8 mouse cellular contexts compared by ENCODE assay signal in the genomic region with DNA sequence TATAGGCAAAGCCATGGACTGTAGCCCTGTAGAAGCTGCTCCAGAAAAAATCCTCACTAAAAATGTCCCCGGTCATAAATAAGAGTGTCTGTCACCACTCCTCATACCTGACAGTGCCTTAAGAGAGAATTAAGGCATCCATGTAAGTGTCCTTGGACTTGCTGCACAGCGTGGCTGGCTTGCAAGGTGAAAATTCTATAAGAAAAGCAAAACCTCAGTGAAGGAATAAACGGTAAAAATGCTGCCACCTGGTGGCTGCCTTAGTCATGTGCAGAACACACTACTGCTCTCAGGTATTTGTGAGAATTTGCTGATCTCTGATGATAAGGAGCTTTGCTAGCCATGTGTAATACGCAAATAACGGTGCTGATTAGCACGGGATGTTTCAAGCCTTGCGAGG.
DNase-seq lines count a peak whose midpoint lies in the region; TF ChIP-seq lines count a peak whose summit lies in the region.

No protein-coding gene starts in this region.

- DNase-seq in thymus, adult 2 months = peak; percentile 12
- no peak for DNase-seq in thymus, adult 18-20 months
- peak; percentile 52 for DNase-seq in adrenal gland, postnatal 14 days
- peak; percentile 25 for DNase-seq in embryo, embryonic 9.5 days (ENCODE audit: extremely low spot score)
- peak; percentile 35 for DNase-seq in induced T-regulatory cell, adult 2 months (ENCODE audit: low read depth)
- peak; percentile 70 for DNase-seq in limb, embryonic 10.5 days (ENCODE audit: low spot score)
- peak; percentile 28 for DNase-seq in retina, adult 2 months (ENCODE audit: low read depth, low spot score)
- no peak for DNase-seq in natural killer cell, adult 2 months (ENCODE audit: low spot score in 2 of 2)

- no peaks in the 10 kb centered on the region for H3K27me3 ChIP-seq in thymus, adult 2 months (ENCODE audit: control insufficient read depth, insufficient read depth, low read length)
- no peaks in the 10 kb centered on the region for H3K27me3 ChIP-seq in limb, embryonic 10.5 days (ENCODE audit: low read depth, poor library complexity, severe bottlenecking)

- no peaks in the 10 kb centered on the region for H3K36me3 ChIP-seq in thymus, adult 2 months (ENCODE audit: control insufficient read depth, insufficient read depth, low read length)
- no peaks in the 10 kb centered on the region for H3K36me3 ChIP-seq in limb, embryonic 10.5 days

- TF ChIP-seq POLR2A in thymus, adult 2 months (IDR thresholded peaks at IDR 0.05; ENCODE audit: control insufficient read depth, extremely low read depth, insufficient read depth, low read length, poor library complexity) = no peak

- H3K4me1 ChIP-seq in thymus, adult 2 months (replicated peaks; ENCODE audit: control insufficient read depth, insufficient read depth, low read length) = no peaks in the 10 kb centered on the region
- no peaks in the 10 kb centered on the region for H3K4me1 ChIP-seq in limb, embryonic 10.5 days

- H3K27ac ChIP-seq in thymus, adult 2 months (ENCODE audit: control insufficient read depth, insufficient read depth, low read length) = no peak overlapping the region
- no peak overlapping the region for H3K27ac ChIP-seq in limb, embryonic 10.5 days

- 26% methylated on average over 7 of the region's 7 CpGs for WGBS in thymus, adult 2 months
- WGBS in limb, embryonic 10.5 days = 43% methylated on average over 7 of the region's 7 CpGs

- TF ChIP-seq CTCF in thymus, adult 2 months (IDR thresholded peaks at IDR 0.05; ENCODE audit: borderline replicate concordance, control insufficient read depth, extremely low read depth, insufficient read depth, low read length, poor library complexity) = no peak

- H3K9me3 ChIP-seq in limb, embryonic 10.5 days (replicated peaks) = no peaks in the 10 kb centered on the region

- H3K4me3 ChIP-seq in thymus, adult 2 months (ENCODE audit: control insufficient read depth, insufficient read depth, low read length) = no peak overlapping the region
- no peak overlapping the region for H3K4me3 ChIP-seq in limb, embryonic 10.5 days

Comparison
In these comparisons a context has a peak if more than half of its experiments do, and no peak if none do; other contexts are left out.
1. DNase-seq: peak in thymus, adult 2 months (single experiment), adrenal gland, postnatal 14 days (single experiment), embryo, embryonic 9.5 days (single experiment), induced T-regulatory cell, adult 2 months (single experiment), limb, embryonic 10.5 days (single experiment) and retina, adult 2 months (single experiment); none in thymus, adult 18-20 months (0 of 2) and natural killer cell, adult 2 months (0 of 2).